Mouse (Mus musculus) liver, adult 2 months (tissue): ENCODE data around the gene Kansl3.

Source experiments
- CTCF ChIP-seq: fragments of 200-500 bp; IDR thresholded peaks from 2 replicates; pipeline ENCODE4 v1.5.1; 2011; ENCODE audit warnings: low read depth, low read length, control low read depth
- POLR2A ChIP-seq: fragments of 200-500 bp; IDR thresholded peaks from 2 replicates; pipeline ENCODE4 v1.6.1; 2011; ENCODE audit warnings: low read length, control low read depth; ENCODE audit not compliant: insufficient read depth; ENCODE audit errors: extremely low read depth

GRCm38 (mm10) chr1:36356955-36357695 is 11.9 kb downstream of the Kansl3 start:
- no peak for TF ChIP-seq CTCF
- TF ChIP-seq POLR2A = no peak
